Mouse (Mus musculus): Measurements from ENCODE around the gene Obsl1.
A peak's percentile ranks its signal among the peaks of the same experiment; 100 is the strongest.

Obsl1 gene

GRCm38 (mm10) chr1:75505956-75506831 lies at the start of gene Obsl1:
Gene Obsl1 (minus strand): TSS chr1:75506452.
- peak; percentile 73 for DNase-seq

GRCm38 (mm10) chr1:75555680-75556079 lies 49.4 kb upstream of the Obsl1 start:
- no peak for DNase-seq

GRCm38 (mm10) chr1:75550586-75550985 lies 44.3 kb upstream of the Obsl1 start:
- DNase-seq: no peak

GRCm38 (mm10) chr1:75549289-75550279 lies 43.3 kb upstream of the Obsl1 start:
- DNase-seq: no peak

- no peak for DNase-seq
Observed at GRCm38 (mm10) chr1:75548871-75549270, 42.6 kb upstream of the Obsl1 start.

- DNase-seq: no peak
Observed at GRCm38 (mm10) chr1:75548083-75548482, 41.8 kb upstream of the Obsl1 start.

- no peak for DNase-seq
Observed at GRCm38 (mm10) chr1:75547351-75547750, 41.1 kb upstream of the Obsl1 start.

- DNase-seq: peak; percentile 68
Observed at GRCm38 (mm10) chr1:75545965-75546956, 40.0 kb upstream of the Obsl1 start, which contains the start of gene Slc4a3. Gene Slc4a3 (plus strand): TSS chr1:75546266.

GRCm38 (mm10) chr1:75544351-75544750 lies 38.1 kb upstream of the Obsl1 start:
- no peak for DNase-seq

- DNase-seq: no peak
Observed at GRCm38 (mm10) chr1:75541496-75541895, 35.2 kb upstream of the Obsl1 start.

- DNase-seq: no peak
Observed at GRCm38 (mm10) chr1:75538597-75539190, 32.4 kb upstream of the Obsl1 start.

GRCm38 (mm10) chr1:75537587-75537986 lies 31.3 kb upstream of the Obsl1 start:
- DNase-seq: no peak

GRCm38 (mm10) chr1:75533325-75534252 lies 27.3 kb upstream of the Obsl1 start:
- no peak for DNase-seq

- no peak for DNase-seq
Observed at GRCm38 (mm10) chr1:75532280-75533172, 26.3 kb upstream of the Obsl1 start.

- DNase-seq: no peak
Observed at GRCm38 (mm10) chr1:75530546-75530945, 24.3 kb upstream of the Obsl1 start.

GRCm38 (mm10) chr1:75524679-75525078 lies 18.4 kb upstream of the Obsl1 start:
- no peak for DNase-seq

GRCm38 (mm10) chr1:75521321-75522031 lies 15.2 kb upstream of the Obsl1 start, which contains the start of gene Stk11ip:
Gene Stk11ip (plus strand): TSS chr1:75521529.
- peak; percentile 92 for DNase-seq

- DNase-seq: no peak
Observed at GRCm38 (mm10) chr1:75519576-75519975, 13.3 kb upstream of the Obsl1 start.

GRCm38 (mm10) chr1:75518427-75518826 lies 12.2 kb upstream of the Obsl1 start:
- DNase-seq: no peak
